Mouse (Mus musculus) heart, embryonic 14.5 days (tissue): ENCODE data around the gene Sh3yl1. TPM values are rescaled to one million over a fixed set of nuclear protein-coding genes. Genes with fewer than 3 reads are reported as not detected.

Experiments
- ATAC-seq: fragments of 200-750 bp; cut with Nextera tagmentation; 2 replicates; pipeline ENCODE4 v1.8.0; 2017; ENCODE audit warnings: low read depth, moderate TSS enrichment; ENCODE audit not compliant: insufficient number of reproducible peaks, insufficient read depth, low FRiP score
- H3K27ac ChIP-seq, 2 experiments: fragments of 200-500 bp in 1 of 2; fragments of 300-500 bp in 1 of 2; sonication (generic) in 1 of 2; replicated peaks in 1 of 2; 2 replicates each; pipeline ENCODE4 v1.5.1; 2012 to 2014; ENCODE audit warnings: low read depth in 2 of 2, low read length in 2 of 2, control low read depth in 1 of 2, mild to moderate bottlenecking in 1 of 2, mixed read lengths in 1 of 2; ENCODE audit not compliant: control insufficient read depth in 1 of 2, insufficient read depth in 1 of 2
- H3K27me3 ChIP-seq: fragments of 300-500 bp; sonication (generic); 2 replicates; pipeline ENCODE4 v1.6.1; 2014; ENCODE audit warnings: mild to moderate bottlenecking, low read length, control low read depth; ENCODE audit not compliant: control insufficient read depth, insufficient read depth
- H3K36me3 ChIP-seq: fragments of 300-500 bp; sonication (generic); 2 replicates; pipeline ENCODE4 v1.6.1; 2014; ENCODE audit warnings: mild to moderate bottlenecking, control low read depth, low read length, mixed read lengths; ENCODE audit not compliant: control insufficient read depth, insufficient read depth
- H3K4me1 ChIP-seq, 2 experiments: fragments of 200-500 bp in 1 of 2; fragments of 300-500 bp in 1 of 2; sonication (generic) in 1 of 2; 2 replicates each; pipeline ENCODE4 v1.6.1; 2012 to 2014; ENCODE audit warnings: low read length in 2 of 2, control low read depth in 1 of 2, mixed read lengths in 1 of 2; ENCODE audit not compliant: control insufficient read depth in 2 of 2, insufficient read depth in 2 of 2
- H3K4me2 ChIP-seq: fragments of 300-500 bp; sonication (generic); 2 replicates; pipeline ENCODE4 v1.6.1; 2014; ENCODE audit warnings: mild to moderate bottlenecking, low read length
- H3K4me3 ChIP-seq, 2 experiments: fragments of 200-500 bp in 1 of 2; fragments of 300-500 bp in 1 of 2; sonication (generic) in 1 of 2; 2 replicates each; pipeline ENCODE4 v1.5.1; 2012 to 2014; ENCODE audit warnings: low read length in 2 of 2, mild to moderate bottlenecking in 2 of 2, control low read depth in 1 of 2, low read depth in 1 of 2, moderate library complexity in 1 of 2; ENCODE audit not compliant: control insufficient read depth in 1 of 2, insufficient read depth in 1 of 2
- H3K9ac ChIP-seq: fragments of 300-500 bp; sonication (generic); 2 replicates; pipeline ENCODE4 v1.6.1; 2014; ENCODE audit warnings: mild to moderate bottlenecking, low read length
- H3K9me3 ChIP-seq: fragments of 300-500 bp; sonication (generic); 2 replicates; pipeline ENCODE4 v1.6.1; 2016; ENCODE audit warnings: low read length, control low read depth; ENCODE audit not compliant: control insufficient read depth
- WGBS: fragments of 180-500 bp; shearing (Covaris S2); extraction: QIAGEN DNeasy Blood & Tissue Kit; methylation state at CpG from one replicate; pipeline ENCODE4 v1.1.7; 2014; 5-methylcytosine and 5-hydroxymethylcytosine counted together
- polyA plus RNA-seq: library from polyadenylated mRNA; unstranded; fragments of >200 nt; fragmentation: Nextera tagmentation; extraction: Ambion mirVana; gene quantifications from 2 replicates; pipeline ENCODE4 v1.2.1, GENCODE M21; 2014

The Sh3yl1 gene
- polyA plus RNA-seq, 1 experiment from 2014 or later: 5.8 TPM

DNA sequence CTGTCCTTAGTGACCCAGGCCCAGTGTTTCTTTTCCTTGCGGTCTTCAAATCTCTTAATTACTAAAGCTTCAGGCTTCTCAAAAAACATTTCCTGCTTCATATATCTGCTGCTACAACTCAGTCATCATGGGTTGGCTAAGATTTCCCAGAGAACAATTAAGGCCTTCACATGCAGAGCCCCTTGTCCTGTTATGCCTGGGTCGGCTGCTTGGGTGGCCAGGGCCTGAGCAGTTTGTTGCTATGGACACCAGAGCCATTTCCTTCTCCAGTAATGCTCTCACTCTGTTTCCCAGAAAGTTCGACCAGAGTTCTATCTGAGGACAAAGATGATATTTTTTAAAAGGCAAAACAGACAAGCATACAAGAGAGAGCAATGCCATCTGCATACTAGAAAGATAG lies 32.7 kb downstream of the Sh3yl1 start:
- WGBS: 68% methylated on average over 3 of the region's 3 CpGs
- no peaks in the 10 kb centered on the region for H3K4me1 ChIP-seq
- no peak overlapping the region for H3K9ac ChIP-seq
- H3K27me3 ChIP-seq: no peaks in the 10 kb centered on the region
- no peak overlapping the region for H3K4me3 ChIP-seq
- no peak overlapping the region for H3K27ac ChIP-seq
- H3K9me3 ChIP-seq: no peaks in the 10 kb centered on the region
- H3K4me2 ChIP-seq: no peak overlapping the region
- H3K36me3 ChIP-seq: 0 out of 2 replicates have a peak, but pooled peaks cover 4% of the 10 kb centered on the region
- ATAC-seq: no peak

- no peak for ATAC-seq
- Histone ChIP-seq H3K9ac (no peak overlapping the region), H3K27ac (no peak overlapping the region), H3K36me3 (no peaks in the 10 kb centered on the region), H3K4me3 (no peak overlapping the region), H3K4me1 (no peaks in the 10 kb centered on the region), H3K27me3 (no peaks in the 10 kb centered on the region), H3K9me3 (0 out of 2 replicates have a peak, but pooled peaks cover 2% of the 10 kb centered on the region), H3K4me2 (no peak overlapping the region)
- 57% methylated on average over 2 of the region's 2 CpGs for WGBS
Observed at GRCm38 (mm10) chr12:30970700-30971099, 59.2 kb downstream of the Sh3yl1 start.

DNA sequence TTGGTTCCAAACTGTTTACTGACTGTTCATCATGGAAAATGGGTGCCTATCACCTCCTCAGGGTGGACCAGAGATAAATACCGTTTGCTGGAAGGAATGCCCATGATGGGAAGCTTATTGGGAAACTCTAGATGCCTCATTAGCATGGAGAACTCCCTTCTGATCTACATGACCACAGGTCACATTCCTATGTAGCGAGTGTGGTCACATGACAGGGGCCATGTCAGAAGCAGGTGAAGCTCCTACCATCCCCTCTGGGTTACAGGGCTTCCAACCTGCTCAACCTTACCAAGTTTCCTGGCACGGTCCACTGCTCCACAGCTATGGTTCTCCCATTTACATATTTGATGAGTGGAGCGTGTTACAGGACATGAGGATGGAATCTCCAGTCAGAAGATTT lies 92.3 kb downstream of the Sh3yl1 start:
- no peak overlapping the region for H3K27ac ChIP-seq
- H3K9me3 ChIP-seq: no peaks in the 10 kb centered on the region
- WGBS: 73% methylated on average over 4 of the region's 4 CpGs
- H3K9ac ChIP-seq: no peak overlapping the region
- no peak overlapping the region for H3K4me3 ChIP-seq
- no peaks in the 10 kb centered on the region for H3K36me3 ChIP-seq
- no peaks in the 10 kb centered on the region for H3K4me1 ChIP-seq
- H3K27me3 ChIP-seq: no peaks in the 10 kb centered on the region
- H3K4me2 ChIP-seq: no peak overlapping the region
- ATAC-seq: no peak

- Histone ChIP-seq H3K4me2 (no peak overlapping the region), H3K4me3 (no peak overlapping the region), H3K9me3 (no peaks in the 10 kb centered on the region), H3K36me3 (no peaks in the 10 kb centered on the region), H3K9ac (no peak overlapping the region), H3K27me3 (no peaks in the 10 kb centered on the region), H3K4me1 (no peaks in the 10 kb centered on the region), H3K27ac (no peak overlapping the region)
- no peak for ATAC-seq
- 15% methylated on average over 3 of the region's 3 CpGs for WGBS
Observed at GRCm38 (mm10) chr12:31005010-31005409, 93.5 kb downstream of the Sh3yl1 start.

GRCm38 (mm10) chr12:31008171-31008570 lies 96.7 kb downstream of the Sh3yl1 start:
- Histone ChIP-seq H3K27me3 (no peaks in the 10 kb centered on the region), H3K4me2 (no peak overlapping the region), H3K9ac (no peak overlapping the region), H3K36me3 (no peaks in the 10 kb centered on the region), H3K27ac (no peak overlapping the region), H3K4me1 (no peaks in the 10 kb centered on the region), H3K4me3 (no peak overlapping the region), H3K9me3 (no peaks in the 10 kb centered on the region)
- 22% methylated on average over 6 of the region's 6 CpGs for WGBS
- ATAC-seq: no peak

Other genes with a start within 250 kb of the Sh3yl1 start
- 0.20 TPM in 1 of 2 replicates, not detected in the other for gene Alkal2, start 27.3 kb upstream of the Sh3yl1 start, polyA plus RNA-seq
- gene Acp1, start 79 bp upstream of the Sh3yl1 start, polyA plus RNA-seq: 120 TPM in 2 replicates
- 1.5 and 2.4 TPM in 2 replicates for gene Fam110c, start 162.2 kb downstream of the Sh3yl1 start, polyA plus RNA-seq